Mouse (Mus musculus) forebrain, embryonic 16.5 days (tissue): Measurements from ENCODE around the gene Zfp82. TPM values are rescaled to one million over a fixed set of nuclear protein-coding genes. Genes with fewer than 3 reads are reported as not detected.

Experiments
- ATAC-seq: fragments of 200-750 bp; cut with Nextera tagmentation; 2 replicates; pipeline ENCODE4 v1.8.0; 2017; ENCODE audit warnings: mild to moderate bottlenecking, moderate library complexity
- H3K27ac ChIP-seq: fragments of 300-500 bp; sonication (generic); 2 replicates; pipeline ENCODE4 v1.5.1; 2014; ENCODE audit warnings: low read length, control low read depth
- H3K27me3 ChIP-seq: fragments of 300-500 bp; sonication (generic); replicated peaks from 2 replicates; pipeline ENCODE4 v1.6.1; 2014; ENCODE audit warnings: low read length; ENCODE audit not compliant: control insufficient read depth, insufficient read depth
- H3K36me3 ChIP-seq: fragments of 300-500 bp; sonication (generic); 2 replicates; pipeline ENCODE4 v1.6.1; 2014; ENCODE audit not compliant: control insufficient read depth, insufficient read depth
- H3K4me1 ChIP-seq: fragments of 300-500 bp; sonication (generic); replicated peaks from 2 replicates; pipeline ENCODE4 v1.6.1; 2014; ENCODE audit warnings: low read length; ENCODE audit not compliant: control insufficient read depth, insufficient read depth
- H3K4me2 ChIP-seq: fragments of 300-500 bp; sonication (generic); 2 replicates; pipeline ENCODE4 v1.6.1; 2014; ENCODE audit warnings: mild to moderate bottlenecking, low read length, control low read depth
- H3K4me3 ChIP-seq: fragments of 300-500 bp; sonication (generic); replicated peaks from 2 replicates; pipeline ENCODE4 v1.5.1; 2014; ENCODE audit warnings: mild to moderate bottlenecking, low read length, control low read depth
- H3K9ac ChIP-seq: fragments of 300-500 bp; sonication (generic); replicated peaks from 2 replicates; pipeline ENCODE4 v1.6.1; 2014; ENCODE audit warnings: low read depth, low read length, control low read depth
- H3K9me3 ChIP-seq: fragments of 300-500 bp; sonication (generic); 2 replicates; pipeline ENCODE4 v1.6.1; 2016; ENCODE audit warnings: low read length; ENCODE audit not compliant: control insufficient read depth
- WGBS: fragments of 180-500 bp; shearing (Covaris S2); extraction: QIAGEN DNeasy Blood & Tissue Kit; methylation state at CpG from one replicate; pipeline ENCODE4 v1.1.7; 2014; 5-methylcytosine and 5-hydroxymethylcytosine counted together
- microRNA-seq: library from miRNA; unstranded; fragments of <30 nt; microRNA quantifications from one replicate; pipeline ENCODE4, GENCODE M21; 2017
- polyA plus RNA-seq: library from polyadenylated mRNA; unstranded; fragments of >200 nt; fragmentation: Nextera tagmentation; extraction: Ambion mirVana; gene quantifications from 2 replicates; pipeline ENCODE4 v1.2.1, GENCODE M21; 2015

Zfp82 gene
- polyA plus RNA-seq, 1 experiment from 2014 or later: 16.4 TPM

GRCm38 (mm10) chr7:30007601-30008000 lies 65.1 kb downstream of the Zfp82 start:
- H3K9ac ChIP-seq: no peak overlapping the region
- 92% methylated on average over 1 of the region's 1 CpGs for WGBS
- no peak for ATAC-seq
- no peaks in the 10 kb centered on the region for H3K9me3 ChIP-seq
- H3K27ac ChIP-seq: no peak overlapping the region
- H3K27me3 ChIP-seq: no peaks in the 10 kb centered on the region
- no peak overlapping the region for H3K4me2 ChIP-seq
- H3K4me3 ChIP-seq: no peak overlapping the region
- peaks cover 4% of the 10 kb centered on the region; the same call in 1 of the 2 replicates for H3K36me3 ChIP-seq
- H3K4me1 ChIP-seq: 0 out of 2 replicates have a peak, but pooled peaks cover 11% of the 10 kb centered on the region

Small RNA genes lying within 50 kb of the gene (microRNA-seq; reads per million reads assigned to microRNA genes)
- gene Gm23368: not detected

Other genes with a start within 250 kb of the Zfp82 start
- gene Zfp940, start 219.2 kb downstream of the Zfp82 start, polyA plus RNA-seq: 15.7 and 18.2 TPM in 2 replicates
- gene Zfp420, start 212.9 kb downstream of the Zfp82 start, polyA plus RNA-seq: 23.4 and 23.7 TPM in 2 replicates
- 18.0 and 20.5 TPM in 2 replicates for gene Zfp27, start 166.3 kb downstream of the Zfp82 start, polyA plus RNA-seq
- 7.5 and 7.8 TPM in 2 replicates for gene Zfp383, start 164.7 kb downstream of the Zfp82 start, polyA plus RNA-seq
- 22.3 and 24.3 TPM in 2 replicates for gene Zfp74, start 118.8 kb downstream of the Zfp82 start, polyA plus RNA-seq
- 3.0 and 4.2 TPM in 2 replicates for gene Zfp568, start 88.9 kb downstream of the Zfp82 start, polyA plus RNA-seq
- gene Zfp14, start 21.5 kb downstream of the Zfp82 start, polyA plus RNA-seq: 14.2 and 14.7 TPM in 2 replicates
- gene Gm26920, start 17.5 kb upstream of the Zfp82 start, polyA plus RNA-seq: 2.5 and 3.3 TPM in 2 replicates
- gene Zfp566, start 17.6 kb upstream of the Zfp82 start, polyA plus RNA-seq: 20.6 and 22.1 TPM in 2 replicates
- 112 and 137 TPM in 2 replicates for gene Zfp260, start 21.9 kb upstream of the Zfp82 start, polyA plus RNA-seq
- 30.6 and 32.5 TPM in 2 replicates for gene Zfp382, start 49.0 kb upstream of the Zfp82 start, polyA plus RNA-seq
- gene Zfp146, start 96.8 kb upstream of the Zfp82 start, polyA plus RNA-seq: 17.4 and 18.0 TPM in 2 replicates
- 2.4 and 4.1 TPM in 2 replicates for gene Cox7a1, start 111.2 kb upstream of the Zfp82 start, polyA plus RNA-seq
- 59.7 and 68.4 TPM in 2 replicates for gene Capns1, start 125.9 kb upstream of the Zfp82 start, polyA plus RNA-seq
- gene Polr2i, start 159.0 kb upstream of the Zfp82 start, polyA plus RNA-seq: 160 and 165 TPM in 2 replicates
- 358 and 393 TPM in 2 replicates for gene Tbcb, start 159.4 kb upstream of the Zfp82 start, polyA plus RNA-seq
- not detected in 2 replicates for gene Ovol3, start 162.8 kb upstream of the Zfp82 start, polyA plus RNA-seq
- gene Thap8, start 207.2 kb upstream of the Zfp82 start, polyA plus RNA-seq: 0.36 and 0.42 TPM in 2 replicates
- 6.2 and 8.2 TPM in 2 replicates for gene Wdr62, start 207.5 kb upstream of the Zfp82 start, polyA plus RNA-seq
- 129 and 145 TPM in 2 replicates for gene Clip3, start 218.8 kb upstream of the Zfp82 start, polyA plus RNA-seq
- 93.6 and 104 TPM in 2 replicates for gene Alkbh6, start 235.8 kb upstream of the Zfp82 start, polyA plus RNA-seq
- 8.5 and 11.7 TPM in 2 replicates for gene Syne4, start 241.9 kb upstream of the Zfp82 start, polyA plus RNA-seq
- not detected in 2 replicates for gene E130208F15Rik, start 248.8 kb upstream of the Zfp82 start, polyA plus RNA-seq